Mouse (Mus musculus) CH12.LX (cell line): ENCODE measurements around the gene Ssbp3. TPM values are rescaled to one million over a fixed set of nuclear protein-coding genes. Genes with fewer than 3 reads are reported as not detected.
A peak's percentile ranks its signal among the peaks of the same experiment; 100 is the strongest.

Experiments used
- DNase-seq: peaks from one replicate; pipeline ENCODE4 v3.0.0-alpha.2; 2013; ENCODE audit errors: extremely low read depth
- H3K27ac ChIP-seq: 2 replicates; pipeline ENCODE4 v1.5.1; 2012; ENCODE audit warnings: low read depth, mild to moderate bottlenecking, control low read depth, moderate library complexity; ENCODE audit not compliant: insufficient read depth
- H3K27me3 ChIP-seq: replicated peaks from 2 replicates; pipeline ENCODE3; 2012; ENCODE audit warnings: inconsistent platforms
- H3K36me3 ChIP-seq, 2 experiments: replicated peaks in 1 of 2; 2 replicates each; pipeline versions ENCODE3 to v1.6.1; 2012; ENCODE audit warnings: inconsistent platforms in 1 of 2, low read length in 1 of 2, mild to moderate bottlenecking in 1 of 2, mixed read lengths in 1 of 2, moderate library complexity in 1 of 2; ENCODE audit not compliant: control insufficient read depth in 1 of 2, insufficient read depth in 1 of 2
- H3K4me1 ChIP-seq, 2 experiments: 2 replicates each; pipeline ENCODE4 v1.6.1; 2012; ENCODE audit warnings: inconsistent platforms in 1 of 2, moderate library complexity in 1 of 2; ENCODE audit not compliant: insufficient read depth in 2 of 2, control insufficient read depth in 1 of 2
- H3K4me2 ChIP-seq: 2 replicates; pipeline ENCODE4 v1.6.1; 2012; ENCODE audit warnings: low read depth, mild to moderate bottlenecking, control low read depth; ENCODE audit not compliant: poor library complexity, insufficient read depth, severe bottlenecking
- H3K4me3 ChIP-seq, 3 experiments: fragments of 150-350 bp in 1 of 3; sonication (generic) in 1 of 3; replicated peaks in 1 of 3; 2 replicates each; pipeline versions ENCODE3 to v1.5.1; 2011 to 2012; ENCODE audit warnings: low read depth in 2 of 3, low read length in 2 of 3, mild to moderate bottlenecking in 2 of 3, moderate library complexity in 2 of 3, control low read depth in 1 of 3, improper control_type of control experiment in 1 of 3, inconsistent platforms in 1 of 3, mixed read lengths in 1 of 3; ENCODE audit not compliant: poor library complexity in 1 of 3
- H3K79me2 ChIP-seq: replicated peaks from 2 replicates; pipeline ENCODE4 v1.6.1; 2012; ENCODE audit warnings: mild to moderate bottlenecking, moderate library complexity; ENCODE audit not compliant: control insufficient read depth, poor library complexity, insufficient read depth, severe bottlenecking; ENCODE audit errors: extremely low read depth
- H3K9ac ChIP-seq: 2 replicates; pipeline ENCODE4 v1.6.1; 2012; ENCODE audit warnings: low read depth, mild to moderate bottlenecking, control low read depth, moderate library complexity; ENCODE audit not compliant: insufficient read depth
- H3K9me3 ChIP-seq: replicated peaks from 2 replicates; pipeline ENCODE3; 2012; ENCODE audit warnings: low read length, inconsistent platforms, mixed read lengths
- BHLHE40 ChIP-seq: IDR thresholded peaks from 2 replicates; pipeline ENCODE4 v1.6.1; 2011; ENCODE audit warnings: mild to moderate bottlenecking, low read depth, low read length, improper control_type of control experiment
- E2F4 ChIP-seq: IDR thresholded peaks from 2 replicates; pipeline ENCODE4 v1.6.1; 2011; ENCODE audit warnings: low read depth, low read length, improper control_type of control experiment; ENCODE audit not compliant: insufficient replicate concordance
- GABPA ChIP-seq: IDR thresholded peaks from 2 replicates; pipeline ENCODE4 v1.6.1; 2012; ENCODE audit warnings: low read depth, low read length, improper control_type of control experiment, inconsistent platforms; ENCODE audit not compliant: insufficient replicate concordance
- JUN ChIP-seq: IDR thresholded peaks from 2 replicates; pipeline ENCODE4 v1.6.1; 2011; ENCODE audit warnings: low read depth, mild to moderate bottlenecking, low read length, improper control_type of control experiment, moderate library complexity; ENCODE audit not compliant: insufficient read depth
- MAFK ChIP-seq: IDR thresholded peaks from 2 replicates; pipeline ENCODE4 v1.6.1; 2011; ENCODE audit warnings: low read length, improper control_type of control experiment; ENCODE audit not compliant: insufficient replicate concordance
- MAX ChIP-seq: IDR thresholded peaks from 2 replicates; pipeline ENCODE4 v1.6.1; 2011; ENCODE audit warnings: low read length, improper control_type of control experiment
- MXI1 ChIP-seq: IDR thresholded peaks from 2 replicates; pipeline ENCODE4 v1.6.1; 2011; ENCODE audit warnings: mild to moderate bottlenecking, low read depth, low read length, improper control_type of control experiment
- NELFE ChIP-seq: IDR thresholded peaks from 2 replicates; pipeline ENCODE4 v1.6.1; 2011; ENCODE audit warnings: low read depth, low read length, improper control_type of control experiment
- SIN3A ChIP-seq: IDR thresholded peaks from 2 replicates; pipeline ENCODE4 v1.6.1; 2012; ENCODE audit warnings: low read length, improper control_type of control experiment, inconsistent platforms
- TCF12 ChIP-seq: IDR thresholded peaks from 2 replicates; pipeline ENCODE4 v1.6.1; 2014; ENCODE audit warnings: low read depth, mild to moderate bottlenecking, inconsistent platforms, low read length, improper control_type of control experiment
- USF2 ChIP-seq: conservative IDR thresholded peaks from 2 replicates; pipeline ENCODE4 v1.6.1; 2011; ENCODE audit warnings: low read depth, low read length, improper control_type of control experiment
- ZNF384 ChIP-seq: IDR thresholded peaks from 2 replicates; pipeline ENCODE4 v1.6.1; 2012; ENCODE audit warnings: low read depth, low read length, improper control_type of control experiment, inconsistent platforms
- dilution Hi-C: fragments of 300-500 bp; cut with MboI; formaldehyde crosslinking; loops from 2 replicates; pipeline ENCODE4 v1.14.3; 2020; ENCODE audit warnings: low sequenced_read_pairs; ENCODE audit not compliant: extremely low pct_unique_long_range_greater_than_20kb, extremely low pct_ligation_motif_present
- in situ Hi-C: fragments of 300-500 bp; cut with MboI; formaldehyde crosslinking; loops from 3 replicates; pipeline ENCODE4 v1.14.3; 2019; ENCODE audit warnings: low sequenced_read_pairs, low pct_ligation_motif_present, low pct_unique_long_range_greater_than_20kb, mixed read lengths
- polyA plus RNA-seq: library from polyadenylated mRNA; unstranded; fragments of >175 nt; gene quantifications from 2 replicates; pipeline ENCODE4 v1.2.1, GENCODE M21; 2012; ENCODE audit warnings: low read depth; ENCODE audit not compliant: insufficient read length
- total RNA-seq, 2 experiments: library from RNA; depleted of rRNA; stranded (reverse); fragments of 300-350 nt in 1 of 2; fragments of >200 nt in 1 of 2; gene quantifications; 2 replicates each; pipeline ENCODE4 v1.2.3; 2012 to 2014

The Ssbp3 gene
- total and polyA plus RNA-seq, 3 experiments, result 32.4 to 129 (median 76.5) TPM

DNA sequence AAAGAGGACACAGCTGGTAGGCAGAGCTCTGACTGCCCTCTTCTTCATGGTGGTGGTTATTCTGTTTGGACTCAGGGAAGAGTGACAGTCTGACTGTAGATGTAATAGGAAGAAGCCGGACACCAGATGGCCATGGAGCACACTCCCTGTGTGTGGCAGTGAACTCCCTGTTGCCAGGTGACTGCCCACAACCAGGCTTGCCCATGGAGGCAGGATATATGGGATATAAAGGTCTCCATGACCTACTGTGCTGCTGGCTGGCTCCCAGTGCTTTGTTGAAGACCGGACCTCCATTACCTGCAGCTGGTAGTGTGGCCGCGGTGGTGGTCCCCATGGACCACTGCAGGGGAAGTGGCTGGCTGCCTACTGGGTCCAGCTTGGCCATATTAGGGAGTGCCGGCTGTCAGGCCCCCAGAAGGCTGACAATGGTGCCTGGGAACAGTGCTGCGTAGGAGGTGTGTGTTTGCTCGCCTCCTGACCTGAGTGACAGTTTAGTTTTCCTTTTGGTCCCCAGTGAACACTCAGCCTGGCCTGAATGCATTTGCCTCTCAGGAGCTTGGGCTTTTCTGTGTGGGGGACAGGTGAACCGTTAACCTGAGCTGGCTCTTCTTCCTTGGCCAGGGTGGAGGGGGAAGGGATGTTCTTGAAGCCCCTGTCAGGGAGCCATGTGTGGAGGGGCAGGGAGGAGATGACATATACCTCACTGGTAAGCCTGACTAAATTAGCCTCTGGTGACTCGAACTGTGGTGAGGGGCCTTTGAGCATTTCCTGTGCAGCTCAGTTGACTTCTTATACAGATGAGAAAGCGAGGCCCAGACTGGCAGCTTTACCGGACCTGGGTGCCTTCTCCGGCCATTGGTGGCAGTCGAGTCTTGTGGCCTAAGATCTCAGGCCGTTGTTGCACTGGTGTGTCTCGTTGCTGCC is 62.2 kb downstream of the Ssbp3 start:
- peaks cover 0 to 26% of the 10 kb centered on the region in 2 experiments for H3K36me3 ChIP-seq

DNA sequence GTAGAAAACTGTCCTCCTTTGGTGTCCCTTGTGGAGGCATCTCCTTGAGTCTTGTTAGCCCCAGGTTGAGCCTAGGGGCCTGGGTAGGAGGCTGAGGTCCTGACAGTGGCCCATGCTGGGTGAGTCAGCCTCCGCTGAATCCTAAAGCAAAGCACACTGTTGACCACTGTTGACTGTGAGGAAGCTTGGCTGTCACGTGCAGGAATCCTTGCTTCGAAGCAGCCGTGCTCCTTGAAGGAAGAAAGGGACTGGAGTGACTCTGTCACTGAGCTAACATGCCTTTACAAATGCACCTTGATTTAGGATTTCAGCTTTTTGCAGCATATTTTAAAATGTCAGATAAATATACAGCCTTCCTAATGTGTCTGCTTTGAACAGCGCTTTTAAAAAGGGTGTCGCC is 64.8 kb downstream of the Ssbp3 start:
- TF ChIP-seq ZNF384, result no peak
- TF ChIP-seq MXI1, result no peak
- TF ChIP-seq GABPA, result no peak
- no peak for TF ChIP-seq BHLHE40
- no peak for TF ChIP-seq NELFE
- TF ChIP-seq MAFK, result no peak
- TF ChIP-seq SIN3A, result no peak
- TF ChIP-seq MAX, result no peak
- TF ChIP-seq USF2, result no peak
- TF ChIP-seq TCF12, result no peak
- TF ChIP-seq JUN, result no peak
- H3K4me3 ChIP-seq, result no peak overlapping the region
- no peaks in the 10 kb centered on the region for H3K9me3 ChIP-seq
- H3K4me2 ChIP-seq, result no peak overlapping the region
- H3K36me3 ChIP-seq, result peaks cover 2 to 40% of the 10 kb centered on the region in 2 experiments
- dilution Hi-C loops, result no loop called here
- H3K79me2 ChIP-seq, result peaks cover 6% of the 10 kb centered on the region
- in situ Hi-C loops, result no loop called here
- peak overlapping the region; percentile 86 for H3K27ac ChIP-seq
- DNase-seq, result no peak
- no peaks in the 10 kb centered on the region for H3K27me3 ChIP-seq
- H3K9ac ChIP-seq, result peak overlapping the region; percentile 21; the same call in 1 of the 2 replicates
- peaks cover 69 to 98% of the 10 kb centered on the region in 2 experiments for H3K4me1 ChIP-seq

More for the DNA sequence above, 62.2 kb downstream of the Ssbp3 start:
- peak; percentile 47 for DNase-seq
- peaks cover 72 to 98% of the 10 kb centered on the region in 2 experiments for H3K4me1 ChIP-seq
- dilution Hi-C loops, result no loop called here
- no peak overlapping the region for H3K4me2 ChIP-seq
- peak overlapping the region in 1 of 3 experiments; percentile 18 for H3K4me3 ChIP-seq
- H3K27ac ChIP-seq, result peak overlapping the region; percentile 76
- no peaks in the 10 kb centered on the region for H3K27me3 ChIP-seq
- TF ChIP-seq MXI1, result 0 out of 2 replicates have a peak, but pooled peaks have one; percentile 9
- no peak for TF ChIP-seq E2F4
- in situ Hi-C loops, result no loop called here
- H3K79me2 ChIP-seq, result peaks cover 13% of the 10 kb centered on the region
- peak overlapping the region; percentile 12; the same call in 1 of the 2 replicates for H3K9ac ChIP-seq
- H3K9me3 ChIP-seq, result no peaks in the 10 kb centered on the region
